Mouse (Mus musculus) CH12.LX (cell line): ENCODE results near the gene Myo10.

Experiments used
- E2F4 ChIP-seq: IDR thresholded peaks from 2 replicates; pipeline ENCODE4 v1.6.1; 2011; ENCODE audit warnings: low read depth, low read length, improper control_type of control experiment; ENCODE audit not compliant: insufficient replicate concordance
- EP300 ChIP-seq: IDR thresholded peaks from 2 replicates; pipeline ENCODE4 v1.6.1; 2011; ENCODE audit warnings: low read length, improper control_type of control experiment
- MYC ChIP-seq: IDR thresholded peaks from 2 replicates; pipeline ENCODE4 v1.6.1; 2011; ENCODE audit warnings: low read depth, mild to moderate bottlenecking, improper control_type of control experiment, low read length
- NELFE ChIP-seq: IDR thresholded peaks from 2 replicates; pipeline ENCODE4 v1.6.1; 2011; ENCODE audit warnings: low read depth, low read length, improper control_type of control experiment
- POLR2A ChIP-seq: IDR thresholded peaks from 2 replicates; pipeline ENCODE4 v1.6.1; 2011; ENCODE audit warnings: low read depth, mild to moderate bottlenecking, improper control_type of control experiment, low read length
- TCF12 ChIP-seq: IDR thresholded peaks from 2 replicates; pipeline ENCODE4 v1.6.1; 2014; ENCODE audit warnings: low read depth, mild to moderate bottlenecking, inconsistent platforms, low read length, improper control_type of control experiment

- TF ChIP-seq TCF12 (no peak), MYC (no peak), E2F4 (no peak), NELFE (no peak), EP300 (no peak), POLR2A (no peak)
These were observed 97.9 kb downstream of the Myo10 start for GRCm38 (mm10) chr15:25720263-25720662.
